Mouse (Mus musculus) lung, postnatal 0 days (tissue): Measurements from ENCODE around the gene Gcn1l1.

ENCODE experiments used
- CTCF ChIP-seq: IDR thresholded peaks from 2 replicates; pipeline ENCODE4 v1.5.1; 2016; ENCODE audit warnings: antibody characterized with exemption, mild to moderate bottlenecking
- EP300 ChIP-seq: IDR thresholded peaks from 2 replicates; pipeline ENCODE4 v1.6.1; 2016; ENCODE audit warnings: antibody characterized with exemption, mild to moderate bottlenecking, control low read depth

DNA sequence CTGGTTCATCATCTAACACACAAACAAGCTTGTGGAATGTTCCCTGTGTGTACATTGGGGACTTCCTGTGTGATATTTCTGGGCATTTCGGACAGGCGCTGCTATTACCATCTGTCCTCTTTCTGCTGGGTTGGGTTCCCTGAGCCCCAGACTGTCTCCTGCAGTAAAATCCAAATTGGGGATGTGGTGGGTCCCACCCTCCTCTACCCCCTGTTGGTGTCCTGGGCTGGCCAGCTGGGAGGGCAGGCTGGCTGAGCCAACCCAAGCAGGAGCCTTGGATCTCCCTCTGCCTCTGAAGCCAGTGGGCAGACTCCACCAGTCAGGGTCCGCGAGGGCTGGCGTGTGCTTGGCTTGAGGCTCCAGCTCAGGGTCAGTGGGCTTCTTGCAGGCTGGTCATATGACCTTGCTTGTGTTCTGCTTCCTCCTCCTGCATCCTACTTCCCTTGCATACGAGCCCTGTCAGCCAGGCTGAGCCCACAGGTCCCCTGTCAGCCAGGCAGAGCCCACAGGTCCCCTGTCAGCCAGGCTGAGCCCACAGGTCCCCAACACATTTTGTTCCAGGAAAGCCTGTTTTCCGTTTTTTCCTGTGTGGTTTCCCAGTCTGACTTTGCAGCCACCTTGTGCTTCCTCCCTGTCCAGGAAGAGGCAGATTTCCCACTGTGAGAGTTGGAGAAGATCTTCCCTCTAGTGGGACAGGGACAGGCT is 35.2 kb upstream of the Gcn1l1 start:
- no peak for TF ChIP-seq CTCF
- peak; percentile 57 for TF ChIP-seq EP300
